Mouse (Mus musculus) spleen, adult 2 months (tissue): Measurements from ENCODE around the gene Gm14434. TPM values are rescaled to one million over a fixed set of nuclear protein-coding genes. Genes with fewer than 3 reads are reported as not detected.
"Not testable (repeated sequence)": the region's sequence is repeated elsewhere in the genome, so short reads cannot be mapped to it uniquely, and the experiment has no call there.

Experiments
- DNase-seq, 2 experiments: peaks; one replicate each; pipeline versions ENCODE4 v3.0.0 to v3.0.0-alpha.2; 2012 to 2021; ENCODE audit warnings: low spot score in 2 of 2, low read depth in 1 of 2
- H3K27ac ChIP-seq: fragments of 200-500 bp; 2 replicates; pipeline ENCODE4 v1.5.1; 2012; ENCODE audit warnings: low read length, inconsistent platforms; ENCODE audit not compliant: insufficient read depth
- H3K27me3 ChIP-seq: fragments of 200-500 bp; 2 replicates; pipeline ENCODE4 v1.6.1; 2012; ENCODE audit warnings: mild to moderate bottlenecking, moderate library complexity, low read length, inconsistent platforms; ENCODE audit not compliant: control insufficient read depth, insufficient read depth
- H3K36me3 ChIP-seq: fragments of 200-500 bp; 2 replicates; pipeline ENCODE4 v1.6.1; 2012; ENCODE audit warnings: mild to moderate bottlenecking, low read length, inconsistent platforms; ENCODE audit not compliant: control insufficient read depth, insufficient read depth
- H3K4me1 ChIP-seq: fragments of 200-500 bp; 2 replicates; pipeline ENCODE4 v1.6.1; 2011; ENCODE audit warnings: inconsistent platforms; ENCODE audit not compliant: control insufficient read depth, insufficient read depth, insufficient read length
- H3K4me3 ChIP-seq: fragments of 200-500 bp; 2 replicates; pipeline ENCODE4 v1.5.1; 2011; ENCODE audit warnings: mild to moderate bottlenecking, inconsistent platforms; ENCODE audit not compliant: insufficient read depth, insufficient read length; ENCODE audit errors: extremely low read depth
- WGBS: fragments of 180-500 bp; shearing (Covaris S2); methylation state at CpG from one replicate; pipeline ENCODE4 v1.1.7; 2018; 5-methylcytosine and 5-hydroxymethylcytosine counted together
- polyA plus RNA-seq: library from polyadenylated mRNA; depleted of rRNA; stranded (reverse); fragments of >200 nt; gene quantifications from 2 replicates; pipeline ENCODE4 v1.2.3, GENCODE M21; 2012; rRNA removed

Gm14434 gene
- 0.36 and 0.92 TPM in 2 replicates for polyA plus RNA-seq

DNA sequence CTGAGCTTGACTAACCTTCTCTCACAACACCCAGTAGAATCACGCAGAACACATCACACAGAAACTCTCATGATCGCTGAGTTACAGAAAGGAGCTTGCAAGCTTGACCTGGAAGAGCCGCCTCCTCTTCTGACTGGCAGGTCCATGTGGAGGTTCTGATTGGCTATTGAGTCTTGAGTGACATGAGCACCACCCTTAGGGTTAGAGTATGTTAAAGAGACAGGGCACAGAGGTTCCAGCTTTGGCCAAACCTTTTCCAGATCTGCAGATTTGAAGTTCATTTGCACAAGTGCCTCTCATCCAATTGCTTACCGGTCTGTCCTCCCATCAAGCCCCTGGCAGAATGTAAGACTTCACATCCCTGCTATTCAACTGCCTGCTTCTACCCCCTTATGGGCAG lies at the start of gene Gm14434:
TSS of gene Gm14434 (minus strand) at position 101 of the 400 bp plus-strand sequence.
- DNase-seq, H3K27ac ChIP-seq, H3K4me1 ChIP-seq, H3K36me3 ChIP-seq, H3K27me3 ChIP-seq, H3K4me3 ChIP-seq: not testable (repeated sequence)
- no CpG with 5 or more reads among the region's 4 CpGs for WGBS

GRCm38 (mm10) chr2:176520756-176521155 lies 34.2 kb upstream of the Gm14434 start, which contains the start of gene Zfp967:
Gene Zfp967 (plus strand): TSS chr2:176521056.
- not testable (repeated sequence) for H3K27me3 ChIP-seq, H3K27ac ChIP-seq, H3K4me1 ChIP-seq, H3K4me3 ChIP-seq, DNase-seq, H3K36me3 ChIP-seq
- WGBS = no CpG with 5 or more reads among the region's 9 CpGs

DNA sequence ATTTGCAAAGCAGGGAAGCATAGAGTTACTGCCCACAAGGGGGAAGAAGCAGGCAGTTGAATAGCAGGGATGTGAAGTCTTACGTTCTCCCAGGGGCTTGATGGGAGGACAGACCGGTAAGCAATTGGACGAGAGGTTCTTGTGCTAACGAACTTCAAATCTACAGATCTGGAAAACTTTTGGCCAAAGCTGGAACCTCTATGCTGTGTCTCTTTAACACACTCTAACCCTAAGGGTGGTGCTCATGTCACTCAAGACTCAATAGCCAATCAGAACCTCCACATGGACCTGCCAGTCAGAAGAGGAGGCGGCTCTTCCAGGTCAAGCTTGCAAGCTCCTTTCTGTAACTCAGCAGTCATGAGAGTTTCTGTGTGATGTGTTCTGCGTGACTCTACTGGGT lies 63.3 kb downstream of the Gm14434 start, which contains the start of gene Gm14435:
TSS of gene Gm14435 (plus strand) at position 301 of the 400 bp plus-strand sequence.
- not testable (repeated sequence) for H3K27ac ChIP-seq, DNase-seq, H3K4me1 ChIP-seq, H3K36me3 ChIP-seq, H3K27me3 ChIP-seq, H3K4me3 ChIP-seq
- WGBS = no CpG with 5 or more reads among the region's 6 CpGs

Other genes with a start within 250 kb of the Gm14434 start
- not detected in 2 replicates for gene Gm11009, start 167.3 kb downstream of the Gm14434 start, polyA plus RNA-seq
- 0.21 TPM in 1 of 2 replicates, not detected in the other for gene Gm14435, start 63.2 kb downstream of the Gm14434 start, polyA plus RNA-seq
- not detected in 2 replicates for gene Zfp967, start 34.3 kb upstream of the Gm14434 start, polyA plus RNA-seq
- gene Gm14308, start 149.6 kb upstream of the Gm14434 start, polyA plus RNA-seq = 1.6 TPM in 1 of 2 replicates, not detected in the other
- 0.48 and 0.56 TPM in 2 replicates for gene Zfp973, start 183.7 kb upstream of the Gm14434 start, polyA plus RNA-seq
- 0.85 and 0.96 TPM in 2 replicates for gene Gm14305, start 221.5 kb upstream of the Gm14434 start, polyA plus RNA-seq